9 mouse cellular contexts compared by ENCODE assay signal in the genomic region with DNA sequence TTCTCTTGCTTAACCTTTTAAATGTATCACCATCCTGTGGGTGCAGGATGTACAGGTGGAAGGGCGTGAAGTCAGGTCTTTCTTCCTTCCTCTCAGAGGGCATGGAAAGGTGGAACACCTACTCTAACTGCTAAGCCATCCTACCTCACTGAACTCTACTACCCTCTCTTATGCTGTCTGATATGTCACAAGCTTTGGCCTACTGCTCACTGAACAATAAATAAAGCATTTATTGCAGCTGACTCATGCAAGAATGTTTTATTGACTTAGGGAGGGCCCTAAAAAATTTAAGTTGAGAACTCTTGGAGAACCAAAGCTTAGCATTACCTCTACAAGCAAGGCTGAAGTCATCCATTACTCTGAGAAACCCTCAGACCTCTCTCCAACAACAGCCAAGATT. TPM values are rescaled to one million over a fixed set of nuclear protein-coding genes. Genes with fewer than 3 reads are reported as not detected.
A peak's percentile ranks its signal among the peaks of the same experiment; 100 is the strongest.
DNase-seq lines count a peak whose midpoint lies in the region; ATAC-seq lines count a peak whose summit lies in the region.
"Had no signal": no experiment of that assay in that cellular context is flagged by ENCODE, and none has a peak within 500 bp of the region (broad histone marks: within the 10 kb centered on the region; RNA-seq: fewer than 3 reads in every experiment).

No protein-coding gene starts in this region.

- H3K4me3 ChIP-seq in heart, embryonic 11.5 days (ENCODE audit: low read depth, low read length): peak overlapping the region; percentile 100
- peak overlapping the region; percentile 94; the same call in 1 of the 2 replicates for H3K4me3 ChIP-seq in hindbrain, embryonic 10.5 days
- peak overlapping the region; percentile 96 for H3K4me3 ChIP-seq in liver, embryonic 16.5 days (ENCODE audit: low read depth, low read length)

- DNase-seq in heart, adult 9 months (ENCODE audit: low spot score in 2 of 2): no peak
- DNase-seq in 3T3-L1 (ENCODE audit: low read depth, low spot score): peak; percentile 47
- DNase-seq in hindbrain, embryonic 10.5 days (ENCODE audit: low spot score): no peak
- DNase-seq in thymus, postnatal 10 days (ENCODE audit: low spot score in 2 of 2): no peak
- no peak for DNase-seq in ovary, adult 18-20 months (ENCODE audit: low spot score)
- no peak for DNase-seq in urinary bladder, adult 2 months (ENCODE audit: low spot score)
- DNase-seq: kidney, adult 9 months had no signal

- H3K36me3 ChIP-seq in heart, embryonic 11.5 days (ENCODE audit: control insufficient read depth, insufficient read depth, low read length): no peaks in the 10 kb centered on the region
- H3K36me3 ChIP-seq in hindbrain, embryonic 10.5 days: peaks cover 48% of the 10 kb centered on the region
- peaks cover 4% of the 10 kb centered on the region; the same call in 1 of the 2 replicates for H3K36me3 ChIP-seq in liver, embryonic 16.5 days (ENCODE audit: control insufficient read depth, insufficient read depth)

- peak overlapping the region; percentile 17; the same call in 1 of the 2 replicates for H3K9ac ChIP-seq in heart, embryonic 11.5 days (ENCODE audit: low read depth, low read length)
- H3K9ac ChIP-seq in liver, embryonic 16.5 days (ENCODE audit: low read depth, low read length): peak overlapping the region; percentile 60

- H3K27ac ChIP-seq in heart, embryonic 11.5 days (ENCODE audit: low read depth, low read length): no peak overlapping the region
- H3K27ac ChIP-seq in hindbrain, embryonic 10.5 days: no peak overlapping the region
- H3K27ac ChIP-seq in liver, embryonic 16.5 days (ENCODE audit: low read length): peak overlapping the region; percentile 99

- no peak for ATAC-seq in heart, embryonic 11.5 days (replicated peaks; ENCODE audit: insufficient number of reproducible peaks, low FRiP score, low TSS enrichment)
- no peak for ATAC-seq in liver, embryonic 16.5 days (ENCODE audit: low read depth)

- H3K4me1 ChIP-seq in heart, embryonic 11.5 days (ENCODE audit: control insufficient read depth, insufficient read depth, low read length): peaks cover 54% of the 10 kb centered on the region
- H3K4me1 ChIP-seq in hindbrain, embryonic 10.5 days (replicated peaks): peaks cover 45% of the 10 kb centered on the region
- H3K4me1 ChIP-seq in liver, embryonic 16.5 days (ENCODE audit: control insufficient read depth, low read depth, low read length): peaks cover 69% of the 10 kb centered on the region

- peak overlapping the region; percentile 88 for H3K4me2 ChIP-seq in heart, embryonic 11.5 days
- H3K4me2 ChIP-seq in liver, embryonic 16.5 days (ENCODE audit: low read depth, low read length): peak overlapping the region; percentile 74

- no peaks in the 10 kb centered on the region for H3K27me3 ChIP-seq in heart, embryonic 11.5 days (ENCODE audit: control insufficient read depth, insufficient read depth, low read length)
- no peaks in the 10 kb centered on the region for H3K27me3 ChIP-seq in hindbrain, embryonic 10.5 days (ENCODE audit: insufficient read depth, poor library complexity, severe bottlenecking)
- H3K27me3 ChIP-seq in liver, embryonic 16.5 days (ENCODE audit: control insufficient read depth, insufficient read depth, low read depth, low read length): no peaks in the 10 kb centered on the region

- 91% methylated on average over 1 of the region's 1 CpGs for WGBS in heart, embryonic 11.5 days (ENCODE audit: insufficient replicate concordance)
- 93% methylated on average over 1 of the region's 1 CpGs for WGBS in hindbrain, embryonic 10.5 days
- 81% methylated on average over 1 of the region's 1 CpGs for WGBS in liver, embryonic 16.5 days (ENCODE audit: insufficient replicate concordance)

- no peaks in the 10 kb centered on the region for H3K9me3 ChIP-seq in heart, embryonic 11.5 days (replicated peaks; ENCODE audit: control insufficient read depth, low read length)
- no peaks in the 10 kb centered on the region for H3K9me3 ChIP-seq in hindbrain, embryonic 10.5 days
- H3K9me3 ChIP-seq in liver, embryonic 16.5 days (replicated peaks; ENCODE audit: control insufficient read depth, low read length): no peaks in the 10 kb centered on the region

RNA-seq across cellular contexts. Expression of a gene that starts 2.7 kb away (rescaled TPM):
- 58.0 and 77.3 TPM in 2 replicates for polyA plus RNA-seq in heart, embryonic 11.5 days (2014; fragmentation: Nextera tagmentation; extraction: Ambion mirVana)
- polyA plus RNA-seq in hindbrain, embryonic 10.5 days (2016; fragmentation: Nextera tagmentation; extraction: Ambion mirVana): 132 and 172 TPM in 2 replicates
- polyA plus RNA-seq in liver, embryonic 16.5 days (2015; fragmentation: Nextera tagmentation; extraction: Ambion mirVana): 111 and 137 TPM in 2 replicates
- polyA plus RNA-seq in urinary bladder, adult 2 months (2012; rRNA removed): 144 and 157 TPM in 2 replicates

RNA-seq across cellular contexts. Expression of a gene that starts 9.5 kb away (rescaled TPM):
- 79.6 and 81.8 TPM in 2 replicates for polyA plus RNA-seq in heart, embryonic 11.5 days (2014; fragmentation: Nextera tagmentation; extraction: Ambion mirVana)
- 49.6 and 55.1 TPM in 2 replicates for polyA plus RNA-seq in hindbrain, embryonic 10.5 days (2016; fragmentation: Nextera tagmentation; extraction: Ambion mirVana)
- polyA plus RNA-seq in liver, embryonic 16.5 days (2015; fragmentation: Nextera tagmentation; extraction: Ambion mirVana): 25.2 and 26.7 TPM in 2 replicates
- 23.9 and 26.4 TPM in 2 replicates for polyA plus RNA-seq in urinary bladder, adult 2 months (2012; rRNA removed)

RNA-seq across cellular contexts. Expression of a gene that starts 30.8 kb away (rescaled TPM):
- polyA plus RNA-seq in heart, embryonic 11.5 days (2014; fragmentation: Nextera tagmentation; extraction: Ambion mirVana): 1,523 and 1,540 TPM in 2 replicates
- polyA plus RNA-seq in hindbrain, embryonic 10.5 days (2016; fragmentation: Nextera tagmentation; extraction: Ambion mirVana): 1,684 and 1,740 TPM in 2 replicates
- 470 and 491 TPM in 2 replicates for polyA plus RNA-seq in liver, embryonic 16.5 days (2015; fragmentation: Nextera tagmentation; extraction: Ambion mirVana)
- 565 and 747 TPM in 2 replicates for polyA plus RNA-seq in urinary bladder, adult 2 months (2012; rRNA removed)

RNA-seq across cellular contexts. Expression of a gene that starts 34.3 kb away (rescaled TPM):
- polyA plus RNA-seq in heart, embryonic 11.5 days (2014; fragmentation: Nextera tagmentation; extraction: Ambion mirVana): 86.9 and 90.6 TPM in 2 replicates
- 104 and 114 TPM in 2 replicates for polyA plus RNA-seq in hindbrain, embryonic 10.5 days (2016; fragmentation: Nextera tagmentation; extraction: Ambion mirVana)
- 68.1 and 74.8 TPM in 2 replicates for polyA plus RNA-seq in liver, embryonic 16.5 days (2015; fragmentation: Nextera tagmentation; extraction: Ambion mirVana)
- 52.7 and 63.5 TPM in 2 replicates for polyA plus RNA-seq in urinary bladder, adult 2 months (2012; rRNA removed)

RNA-seq across cellular contexts. Expression of a gene that starts 57.0 kb away (rescaled TPM):
- polyA plus RNA-seq in heart, embryonic 11.5 days (2014; fragmentation: Nextera tagmentation; extraction: Ambion mirVana): 140 and 149 TPM in 2 replicates
- polyA plus RNA-seq in hindbrain, embryonic 10.5 days (2016; fragmentation: Nextera tagmentation; extraction: Ambion mirVana): 383 and 387 TPM in 2 replicates
- polyA plus RNA-seq in liver, embryonic 16.5 days (2015; fragmentation: Nextera tagmentation; extraction: Ambion mirVana): 59.2 and 64.0 TPM in 2 replicates
- 56.7 and 60.4 TPM in 2 replicates for polyA plus RNA-seq in urinary bladder, adult 2 months (2012; rRNA removed)
